Mouse (Mus musculus) cerebellum, adult (tissue): ENCODE measurements at regions not wholly inside any gene's neighbourhood (a gene's known extent, or its start where the extent isn't known, plus 50 kb on each side); places are given as distances from the start of the nearest gene placed in this dataset.

ENCODE experiments used
- ATAC-seq: cut with Nextera tagmentation; 2 replicates; pipeline ENCODE4 v1.9.2; 2017; ENCODE audit warnings: mild to moderate bottlenecking, moderate library complexity, mixed read lengths; ENCODE audit not compliant: insufficient number of reproducible peaks, low FRiP score, low TSS enrichment

- ATAC-seq: no peak
Observed at GRCm38 (mm10) chr9:116373396-116373795, 198.2 kb upstream of the Tgfbr2 start.

GRCm38 (mm10) chr9:116369059-116369718, 194.0 kb upstream of the Tgfbr2 start:
- no peak for ATAC-seq

GRCm38 (mm10) chr9:116366713-116367112, 191.6 kb upstream of the Tgfbr2 start:
- ATAC-seq: no peak

GRCm38 (mm10) chr9:116366193-116366592, 191.0 kb upstream of the Tgfbr2 start:
- ATAC-seq: no peak

- ATAC-seq: no peak
Observed at GRCm38 (mm10) chr9:116365701-116366100, 190.5 kb upstream of the Tgfbr2 start.

GRCm38 (mm10) chr9:116365016-116365685, 190.0 kb upstream of the Tgfbr2 start:
- ATAC-seq: no peak

- ATAC-seq: no peak
Observed at GRCm38 (mm10) chr9:116361092-116361491, 185.9 kb upstream of the Tgfbr2 start.

GRCm38 (mm10) chr9:116354056-116354732, 179.0 kb upstream of the Tgfbr2 start:
- no peak for ATAC-seq

GRCm38 (mm10) chr9:116352801-116353494, 177.8 kb upstream of the Tgfbr2 start:
- ATAC-seq: no peak

- no peak for ATAC-seq
Observed at GRCm38 (mm10) chr9:116350804-116351547, 175.8 kb upstream of the Tgfbr2 start.

GRCm38 (mm10) chr9:116347021-116347420, 171.9 kb upstream of the Tgfbr2 start:
- no peak for ATAC-seq

GRCm38 (mm10) chr9:116346495-116346894, 171.3 kb upstream of the Tgfbr2 start:
- ATAC-seq: no peak

GRCm38 (mm10) chr9:116343086-116343481, 167.9 kb upstream of the Tgfbr2 start:
- ATAC-seq: no peak

GRCm38 (mm10) chr9:116342446-116343085, 167.4 kb upstream of the Tgfbr2 start:
- no peak for ATAC-seq

GRCm38 (mm10) chr9:116342009-116342408, 166.8 kb upstream of the Tgfbr2 start:
- ATAC-seq: no peak

- no peak for ATAC-seq
Observed at GRCm38 (mm10) chr9:116340952-116341351, 165.8 kb upstream of the Tgfbr2 start.

- ATAC-seq: no peak
Observed at GRCm38 (mm10) chr9:116338729-116339100, 163.6 kb upstream of the Tgfbr2 start.

- no peak for ATAC-seq
Observed at GRCm38 (mm10) chr9:116338093-116338728, 163.1 kb upstream of the Tgfbr2 start.

GRCm38 (mm10) chr9:116337446-116338010, 162.4 kb upstream of the Tgfbr2 start:
- ATAC-seq: no peak
